Mouse (Mus musculus) bone marrow macrophage, adult 2 months (primary cell): ENCODE results near the gene Pelp1. TPM values are rescaled to one million over a fixed set of nuclear protein-coding genes. Genes with fewer than 3 reads are reported as not detected.
"Not testable (repeated sequence)": the region's sequence is repeated elsewhere in the genome, so short reads cannot be mapped to it uniquely, and the experiment has no call there.

Source experiments
- H3K27ac ChIP-seq: 2 replicates; pipeline ENCODE4 v1.5.1; 2012; ENCODE audit warnings: low read depth, low read length; ENCODE audit not compliant: insufficient read depth
- H3K4me1 ChIP-seq: 2 replicates; pipeline ENCODE4 v1.6.1; 2012; ENCODE audit warnings: low read length; ENCODE audit not compliant: control insufficient read depth, insufficient read depth
- H3K4me3 ChIP-seq: 2 replicates; pipeline ENCODE4 v1.5.1; 2012; ENCODE audit warnings: mild to moderate bottlenecking, low read length, moderate library complexity; ENCODE audit not compliant: insufficient read depth
- CTCF ChIP-seq: IDR thresholded peaks from 2 replicates; pipeline ENCODE4 v1.5.1; 2012; ENCODE audit warnings: low read depth, mild to moderate bottlenecking, low read length, moderate library complexity
- POLR2A ChIP-seq: IDR thresholded peaks from 2 replicates; pipeline ENCODE4 v1.6.1; 2012; ENCODE audit warnings: mild to moderate bottlenecking, low read depth, low read length, borderline replicate concordance
- polyA plus RNA-seq: library from polyadenylated mRNA; stranded (reverse); fragments of >200 nt; gene quantifications from 2 replicates; pipeline ENCODE4 v1.2.4, GENCODE M21; 2012; ENCODE audit not compliant: missing spikeins, insufficient read depth, insufficient read length

The Pelp1 gene
- polyA plus RNA-seq, 1 experiment = 21.2 TPM

- H3K4me1 ChIP-seq = peaks cover 26% of the 10 kb centered on the region
- H3K4me3 ChIP-seq = peak within 1 kb of the TSS; percentile 70
- H3K27ac ChIP-seq = peak within 1 kb of the TSS; percentile 92
- peak; percentile 50; the same call in 1 of the 2 replicates for TF ChIP-seq CTCF
- no peak for TF ChIP-seq POLR2A
Measured at GRCm38 (mm10) chr11:70432048-70432894, 22.4 kb upstream of the Pelp1 start, which contains the start of gene Arrb2. Arrb2 (plus strand) TSS chr11:70432635.

GRCm38 (mm10) chr11:70431574-70431973 is 21.7 kb upstream of the Pelp1 start:
- H3K4me3 ChIP-seq = peak overlapping the region; percentile 60; the same call in 1 of the 2 replicates
- no peak for TF ChIP-seq POLR2A
- TF ChIP-seq CTCF = no peak
- peaks cover 19% of the 10 kb centered on the region for H3K4me1 ChIP-seq
- no peak overlapping the region for H3K27ac ChIP-seq

- not testable (repeated sequence) for H3K4me1 ChIP-seq, H3K4me3 ChIP-seq, H3K27ac ChIP-seq
Measured at GRCm38 (mm10) chr11:70426598-70426997, 16.8 kb upstream of the Pelp1 start.

- Histone ChIP-seq H3K4me1 (no peaks in the 10 kb centered on the region), H3K4me3 (no peak overlapping the region), H3K27ac (no peak overlapping the region)
- TF ChIP-seq POLR2A (no peak), CTCF (no peak)
Measured at GRCm38 (mm10) chr11:70419486-70419885, 9.7 kb upstream of the Pelp1 start.

- Histone ChIP-seq H3K27ac (no peak overlapping the region), H3K4me3 (no peak overlapping the region), H3K4me1 (no peaks in the 10 kb centered on the region)
- TF ChIP-seq CTCF (no peak), POLR2A (no peak)
Measured at GRCm38 (mm10) chr11:70418199-70418598, 8.4 kb upstream of the Pelp1 start.

- H3K4me3 ChIP-seq = no peak overlapping the region
- peaks cover 11% of the 10 kb centered on the region for H3K4me1 ChIP-seq
- no peak overlapping the region for H3K27ac ChIP-seq
- TF ChIP-seq POLR2A = no peak
- peak; percentile 20; the same call in 1 of the 2 replicates for TF ChIP-seq CTCF
Measured at GRCm38 (mm10) chr11:70413961-70414360, 4.1 kb upstream of the Pelp1 start.

- no peak for TF ChIP-seq POLR2A
- TF ChIP-seq CTCF = no peak
- Histone ChIP-seq H3K27ac (no peak overlapping the region), H3K4me3 (no peak overlapping the region), H3K4me1 (peaks cover 17% of the 10 kb centered on the region)
Measured at GRCm38 (mm10) chr11:70412591-70412990, 2.8 kb upstream of the Pelp1 start.

GRCm38 (mm10) chr11:70410297-70410643 is 439 bp upstream of the Pelp1 start:
- Histone ChIP-seq H3K27ac (peak overlapping the region; percentile 67), H3K4me1 (peaks cover 17% of the 10 kb centered on the region), H3K4me3 (peak overlapping the region; percentile 95)
- TF ChIP-seq POLR2A (no peak), CTCF (no peak)

- TF ChIP-seq POLR2A (no peak), CTCF (no peak)
- no peak overlapping the region for H3K27ac ChIP-seq
- no peak overlapping the region for H3K4me3 ChIP-seq
- peaks cover 5% of the 10 kb centered on the region for H3K4me1 ChIP-seq
Measured at GRCm38 (mm10) chr11:70403598-70403997, 6.2 kb downstream of the Pelp1 start.

- peaks cover 9% of the 10 kb centered on the region for H3K4me1 ChIP-seq
- no peak for TF ChIP-seq POLR2A
- no peak for TF ChIP-seq CTCF
- H3K27ac ChIP-seq = no peak overlapping the region
- H3K4me3 ChIP-seq = no peak overlapping the region
Measured at GRCm38 (mm10) chr11:70389421-70389820, 20.4 kb downstream of the Pelp1 start.

GRCm38 (mm10) chr11:70387436-70387835 is 22.4 kb downstream of the Pelp1 start:
- H3K4me1 ChIP-seq = peaks cover 2% of the 10 kb centered on the region
- TF ChIP-seq POLR2A (no peak), CTCF (no peak)
- H3K4me3 ChIP-seq = no peak overlapping the region
- H3K27ac ChIP-seq = no peak overlapping the region
